Mouse (Mus musculus) MEL (cell line): ENCODE data around the gene Gm43064. TPM values are rescaled to one million over a fixed set of nuclear protein-coding genes. Genes with fewer than 3 reads are reported as not detected.

Source experiments
- DNase-seq: peaks from one replicate; pipeline ENCODE4 v3.0.0; 2011; ENCODE audit warnings: low read depth, low spot score
- H3K27ac ChIP-seq: 2 replicates; pipeline ENCODE4 v1.5.1; 2012; ENCODE audit warnings: low read depth, mild to moderate bottlenecking, control low read depth, low read length, moderate library complexity; ENCODE audit not compliant: control insufficient read depth
- H3K27me3 ChIP-seq, 2 experiments: fragments of 150-350 bp in 1 of 2; sonication (generic) in 1 of 2; 2 replicates each; pipeline ENCODE4 v1.6.1; 2012; ENCODE audit warnings: low read length in 2 of 2, mild to moderate bottlenecking in 2 of 2, improper control_type of control experiment in 1 of 2, moderate library complexity in 1 of 2; ENCODE audit not compliant: insufficient read depth in 2 of 2, control insufficient read depth in 1 of 2
- H3K36me3 ChIP-seq, 2 experiments: 2 replicates each; pipeline ENCODE4 v1.6.1; 2012 to 2014; ENCODE audit warnings: low read length in 2 of 2, improper control_type of control experiment in 1 of 2, inconsistent platforms in 1 of 2, mild to moderate bottlenecking in 1 of 2; ENCODE audit not compliant: insufficient read depth in 2 of 2, control insufficient read depth in 1 of 2
- H3K4me1 ChIP-seq, 2 experiments: fragments of 150-350 bp in 1 of 2; sonication (generic) in 1 of 2; 2 replicates each; pipeline ENCODE4 v1.6.1; 2012; ENCODE audit warnings: low read length in 2 of 2, improper control_type of control experiment in 1 of 2, mild to moderate bottlenecking in 1 of 2; ENCODE audit not compliant: insufficient read depth in 2 of 2, control insufficient read depth in 1 of 2
- H3K4me3 ChIP-seq, 2 experiments: fragments of 150-350 bp in 1 of 2; sonication (generic) in 1 of 2; 2 replicates each; pipeline ENCODE4 v1.5.1; 2012; ENCODE audit warnings: low read depth in 2 of 2, low read length in 2 of 2, mild to moderate bottlenecking in 2 of 2, moderate library complexity in 2 of 2, control low read depth in 1 of 2, improper control_type of control experiment in 1 of 2; ENCODE audit not compliant: control insufficient read depth in 1 of 2, insufficient read depth in 1 of 2
- H3K79me2 ChIP-seq: 2 replicates; pipeline ENCODE4 v1.6.1; 2012; ENCODE audit warnings: mild to moderate bottlenecking, low read length, moderate library complexity; ENCODE audit not compliant: control insufficient read depth, poor library complexity, insufficient read depth
- H3K9ac ChIP-seq: 2 replicates; pipeline ENCODE4 v1.6.1; 2012; ENCODE audit warnings: low read depth, mild to moderate bottlenecking, control low read depth, low read length, moderate library complexity; ENCODE audit not compliant: control insufficient read depth, poor library complexity, severe bottlenecking
- H3K9me3 ChIP-seq: fragments of 150-350 bp; sonication (generic); replicated peaks from 2 replicates; pipeline ENCODE4 v1.6.1; 2012; ENCODE audit warnings: mild to moderate bottlenecking, low read length, improper control_type of control experiment, moderate library complexity; ENCODE audit not compliant: insufficient read depth
- BHLHE40 ChIP-seq: IDR thresholded peaks from 2 replicates; pipeline ENCODE4 v1.6.1; 2012; ENCODE audit warnings: low read depth, mild to moderate bottlenecking, inconsistent platforms, low read length, improper control_type of control experiment, borderline replicate concordance
- CHD1 ChIP-seq: IDR thresholded peaks from 2 replicates; pipeline ENCODE4 v1.6.1; 2012; ENCODE audit warnings: low read depth, mild to moderate bottlenecking, inconsistent platforms, low read length, improper control_type of control experiment
- ELF1 ChIP-seq: IDR thresholded peaks from 2 replicates; pipeline ENCODE4 v1.6.1; 2014; ENCODE audit warnings: low read depth, mild to moderate bottlenecking, inconsistent platforms, low read length, improper control_type of control experiment, moderate library complexity
- ETS1 ChIP-seq: IDR thresholded peaks from 2 replicates; pipeline ENCODE4 v1.6.1; 2012; ENCODE audit warnings: low read depth, mild to moderate bottlenecking, inconsistent platforms, low read length, improper control_type of control experiment, moderate library complexity
- GATA1 ChIP-seq: IDR thresholded peaks from 2 replicates; pipeline ENCODE4 v1.6.1; 2011; ENCODE audit warnings: low read depth, low read length, improper control_type of control experiment
- KAT2A ChIP-seq: conservative IDR thresholded peaks from 2 replicates; pipeline ENCODE4 v1.6.1; 2012; ENCODE audit warnings: low read depth, low read length, improper control_type of control experiment, inconsistent platforms
- MAZ ChIP-seq: IDR thresholded peaks from 2 replicates; pipeline ENCODE4 v1.6.1; 2012; ENCODE audit warnings: low read depth, mild to moderate bottlenecking, inconsistent platforms, low read length, improper control_type of control experiment
- NRF1 ChIP-seq: IDR thresholded peaks from 2 replicates; pipeline ENCODE4 v1.6.1; 2014; ENCODE audit warnings: low read depth, mild to moderate bottlenecking, inconsistent platforms, low read length, improper control_type of control experiment, moderate library complexity; ENCODE audit not compliant: poor library complexity, insufficient read depth, severe bottlenecking
- POLR2AphosphoS2 ChIP-seq: IDR thresholded peaks from 2 replicates; pipeline ENCODE4 v1.6.1; 2011; ENCODE audit warnings: low read length, improper control_type of control experiment
- RAD21 ChIP-seq: IDR thresholded peaks from 2 replicates; pipeline ENCODE4 v1.6.1; 2011; ENCODE audit warnings: mild to moderate bottlenecking, low read depth, low read length, improper control_type of control experiment
- TBP ChIP-seq: IDR thresholded peaks from 2 replicates; pipeline ENCODE4 v1.8.0; 2011; ENCODE audit warnings: low read depth, low read length, improper control_type of control experiment
- TCF12 ChIP-seq: IDR thresholded peaks from 2 replicates; pipeline ENCODE4 v1.6.1; 2014; ENCODE audit warnings: low read depth, mild to moderate bottlenecking, inconsistent platforms, low read length, improper control_type of control experiment, moderate library complexity
- UBTF ChIP-seq: IDR thresholded peaks from 2 replicates; pipeline ENCODE4 v1.6.1; 2012; ENCODE audit warnings: low read depth, mild to moderate bottlenecking, inconsistent platforms, low read length, improper control_type of control experiment, moderate library complexity, borderline replicate concordance; ENCODE audit not compliant: insufficient read depth
- USF1 ChIP-seq: IDR thresholded peaks from 2 replicates; pipeline ENCODE4 v1.6.1; 2014; ENCODE audit warnings: low read depth, mild to moderate bottlenecking, inconsistent platforms, low read length, improper control_type of control experiment, moderate library complexity
- USF2 ChIP-seq, 2 experiments: IDR thresholded peaks; 2 replicates each; pipeline ENCODE4 v1.6.1; 2011 to 2012; ENCODE audit warnings: improper control_type of control experiment in 2 of 2, low read length in 2 of 2, borderline replicate concordance in 1 of 2, inconsistent platforms in 1 of 2, low read depth in 1 of 2, mild to moderate bottlenecking in 1 of 2; ENCODE audit not compliant: insufficient read depth in 1 of 2
- ZNF384 ChIP-seq: IDR thresholded peaks from 2 replicates; pipeline ENCODE4 v1.6.1; 2012; ENCODE audit warnings: low read depth, mild to moderate bottlenecking, inconsistent platforms, low read length, improper control_type of control experiment
- polyA plus RNA-seq, 2 experiments: library from polyadenylated mRNA; stranded (reverse) in 1 of 2; unstranded in 1 of 2; fragments of >175 nt in 1 of 2; fragments of >200 nt in 1 of 2; gene quantifications; 2 replicates each; pipeline versions ENCODE4 v1.2.1 to v1.2.4; 2012; ENCODE audit warnings: low replicate concordance in 2 of 2, low read depth in 1 of 2; ENCODE audit not compliant: insufficient read length in 2 of 2, insufficient read depth in 1 of 2, missing spikeins in 1 of 2
- total RNA-seq: library from RNA; depleted of rRNA; stranded (reverse); fragments of 300-350 nt; gene quantifications from 2 replicates; pipeline ENCODE4 v1.2.3, GENCODE M21; 2012

Gm43064 gene
- total and polyA plus RNA-seq, 3 experiments, result 0.14 to 0.50 TPM; not detected in 1

DNA sequence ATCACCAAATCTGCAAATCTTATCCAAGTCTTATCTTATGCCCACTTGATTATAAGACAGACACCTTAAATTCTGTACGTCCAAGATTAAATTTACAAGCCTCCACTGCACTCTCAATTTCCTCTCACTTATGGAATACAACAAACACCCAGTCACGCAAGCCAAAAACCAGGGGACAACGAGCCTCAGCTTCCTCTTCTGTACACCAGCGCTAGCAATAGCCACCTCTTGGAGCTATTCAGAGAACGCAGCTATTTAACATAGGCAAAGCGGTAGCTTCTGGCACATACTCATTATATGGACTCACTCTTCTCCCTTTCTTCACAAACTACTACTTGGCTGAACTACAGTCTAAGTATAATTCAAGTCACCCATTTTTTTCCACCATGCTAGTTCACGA lies 30.2 kb upstream of the Gm43064 start:
- H3K9ac ChIP-seq, result no peak overlapping the region
- peaks cover 0 to 3% of the 10 kb centered on the region in 2 experiments for H3K4me1 ChIP-seq
- peak; percentile 26 for DNase-seq
- no peaks in the 10 kb centered on the region for H3K27me3 ChIP-seq
- peaks cover 8 to 13% of the 10 kb centered on the region in 2 experiments for H3K36me3 ChIP-seq
- H3K9me3 ChIP-seq, result no peaks in the 10 kb centered on the region
- H3K27ac ChIP-seq, result no peak overlapping the region
- H3K79me2 ChIP-seq, result peaks cover 46% of the 10 kb centered on the region
- TF ChIP-seq GATA1 (0 out of 2 replicates have a peak, but pooled peaks have one; percentile 30), USF2 (IDR thresholded peaks at IDR 0.05; ENCODE audit: borderline replicate concordance in 1 of 2, insufficient read depth in 1 of 2, low read depth in 1 of 2, low read length in 2 of 2) (no peak), POLR2AphosphoS2 (no peak)
- H3K4me3 ChIP-seq, result no peak overlapping the region

DNA sequence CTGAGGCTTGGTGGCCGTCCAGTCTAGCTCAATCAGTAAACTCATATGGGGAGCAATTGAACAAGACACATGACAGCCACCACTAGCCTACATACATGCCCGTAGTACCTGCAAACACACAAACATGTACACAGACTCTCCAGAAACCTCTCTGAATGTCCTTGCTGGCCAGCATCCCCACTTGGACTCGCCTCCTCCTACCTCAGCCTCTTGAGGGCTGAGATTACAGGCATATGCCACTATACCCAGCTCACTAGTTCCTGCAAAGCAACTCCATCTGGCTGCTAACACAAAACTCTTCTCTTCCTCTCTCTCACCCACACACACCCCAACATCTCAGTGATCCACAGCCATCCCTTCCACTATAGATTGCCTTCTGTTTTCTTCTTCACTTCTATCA lies 29.1 kb upstream of the Gm43064 start:
- peaks cover 6 to 13% of the 10 kb centered on the region in 2 experiments for H3K36me3 ChIP-seq
- no peaks in the 10 kb centered on the region for H3K9me3 ChIP-seq
- H3K27me3 ChIP-seq, result no peaks in the 10 kb centered on the region
- no peak for DNase-seq
- H3K9ac ChIP-seq, result no peak overlapping the region
- TF ChIP-seq TBP (no peak), TCF12 (no peak), MAZ (no peak)
- H3K4me3 ChIP-seq, result no peak overlapping the region
- peaks cover 0 to 3% of the 10 kb centered on the region in 2 experiments for H3K4me1 ChIP-seq
- H3K79me2 ChIP-seq, result peaks cover 55% of the 10 kb centered on the region
- H3K27ac ChIP-seq, result no peak overlapping the region

DNA sequence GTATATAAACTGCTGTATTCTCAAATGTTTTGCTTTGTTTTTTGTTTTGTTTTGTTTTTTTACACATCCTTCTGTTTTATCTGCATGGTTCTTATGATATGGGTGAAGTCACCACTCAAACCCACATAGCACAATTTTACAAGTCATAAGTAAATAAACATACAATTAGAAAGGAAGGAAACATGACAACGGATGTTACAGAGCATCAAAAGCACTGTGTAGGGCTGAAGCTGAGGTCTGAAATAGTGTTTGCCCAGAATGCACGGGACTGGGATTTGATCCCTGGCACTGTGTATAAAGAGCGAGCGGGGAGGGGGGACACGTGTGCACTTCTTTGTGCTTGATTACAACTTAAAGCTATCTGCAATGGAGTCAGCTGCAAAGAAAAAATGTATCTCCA lies 28.6 kb upstream of the Gm43064 start:
- no peak for TF ChIP-seq CHD1
- TF ChIP-seq ETS1, result no peak
- no peak for TF ChIP-seq UBTF
- TF ChIP-seq TCF12, result no peak
- no peak for TF ChIP-seq KAT2A
- TF ChIP-seq GATA1, result no peak
- TF ChIP-seq ZNF384, result no peak
- TF ChIP-seq USF1, result no peak
- TF ChIP-seq ELF1, result no peak
- TF ChIP-seq RAD21, result no peak
- no peak for TF ChIP-seq NRF1
- no peak for TF ChIP-seq BHLHE40
- TF ChIP-seq, all 39 proteins: peak for 0
- no peaks in the 10 kb centered on the region for H3K27me3 ChIP-seq
- H3K36me3 ChIP-seq, result peaks cover 5 to 13% of the 10 kb centered on the region in 2 experiments
- no peak for DNase-seq
- H3K4me3 ChIP-seq, result no peak overlapping the region
- H3K79me2 ChIP-seq, result peaks cover 55% of the 10 kb centered on the region
- no peak overlapping the region for H3K27ac ChIP-seq
- H3K9me3 ChIP-seq, result no peaks in the 10 kb centered on the region
- H3K4me1 ChIP-seq, result peaks cover 0 to 3% of the 10 kb centered on the region in 2 experiments
- H3K9ac ChIP-seq, result no peak overlapping the region
